Mouse (Mus musculus): ENCODE measurements at regions not wholly inside any gene's neighbourhood (a gene's known extent, or its start where the extent isn't known, plus 50 kb on each side); places are given as distances from the start of the nearest gene placed in this dataset.
A peak's percentile ranks its signal among the peaks of the same experiment; 100 is the strongest.

DNA sequence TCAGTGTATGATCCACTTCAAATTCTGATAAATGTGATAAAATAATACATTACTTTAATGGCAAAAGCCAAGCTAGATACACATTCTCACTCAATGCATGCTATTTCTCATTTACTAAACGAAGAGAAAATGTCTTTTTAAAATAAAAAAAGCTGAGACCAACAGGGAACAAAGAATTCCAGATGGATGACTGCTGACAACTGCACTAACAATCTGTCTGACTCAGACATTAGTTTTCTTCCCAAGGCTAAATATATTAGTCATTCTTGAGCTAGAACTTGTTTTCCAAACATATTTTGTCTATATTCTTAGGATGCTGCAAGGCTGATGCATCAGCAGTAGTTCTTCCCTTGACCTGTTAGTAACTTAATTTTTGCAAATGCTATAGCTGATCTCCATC, 1008.2 kb downstream of the Sis start:
- Histone ChIP-seq H3K27ac (no peak overlapping the region), H3K36me3 (no peaks in the 10 kb centered on the region), H3K4me1 (replicated peaks) (no peaks in the 10 kb centered on the region), H3K4me3 (no peak overlapping the region), H3K9me3 (no peaks in the 10 kb centered on the region), H3K27me3 (ENCODE audit: insufficient read depth, poor library complexity, severe bottlenecking) (no peaks in the 10 kb centered on the region)
- 75% methylated on average over 1 of the region's 1 CpGs for WGBS
- no peak for DNase-seq (ENCODE audit: low spot score)

DNA sequence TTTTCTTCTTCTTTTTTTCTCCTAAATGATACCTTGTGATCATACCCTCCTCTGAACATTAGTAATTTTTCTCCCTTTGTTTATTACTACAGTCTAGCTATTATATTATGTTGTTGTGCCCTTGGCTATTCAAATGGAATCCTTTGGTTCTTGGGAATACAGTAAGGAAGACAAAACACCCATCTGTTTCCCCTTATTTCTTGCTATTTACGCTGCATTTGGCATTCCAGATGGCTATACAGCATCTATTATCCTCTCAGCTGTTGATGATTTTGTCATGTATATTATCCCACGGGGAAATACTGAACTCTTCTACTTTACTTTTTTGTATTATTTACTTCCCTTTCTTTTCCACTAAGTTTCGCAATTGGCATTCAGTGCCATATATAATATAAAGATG, 1047.8 kb downstream of the Sis start:
- no peak for DNase-seq (ENCODE audit: low spot score)
- Histone ChIP-seq H3K9me3 (no peaks in the 10 kb centered on the region), H3K4me3 (no peak overlapping the region), H3K4me1 (replicated peaks) (no peaks in the 10 kb centered on the region), H3K36me3 (no peaks in the 10 kb centered on the region), H3K27ac (no peak overlapping the region), H3K27me3 (ENCODE audit: insufficient read depth, poor library complexity, severe bottlenecking) (no peaks in the 10 kb centered on the region)
- 77% methylated on average over 3 of the region's 3 CpGs for WGBS

DNA sequence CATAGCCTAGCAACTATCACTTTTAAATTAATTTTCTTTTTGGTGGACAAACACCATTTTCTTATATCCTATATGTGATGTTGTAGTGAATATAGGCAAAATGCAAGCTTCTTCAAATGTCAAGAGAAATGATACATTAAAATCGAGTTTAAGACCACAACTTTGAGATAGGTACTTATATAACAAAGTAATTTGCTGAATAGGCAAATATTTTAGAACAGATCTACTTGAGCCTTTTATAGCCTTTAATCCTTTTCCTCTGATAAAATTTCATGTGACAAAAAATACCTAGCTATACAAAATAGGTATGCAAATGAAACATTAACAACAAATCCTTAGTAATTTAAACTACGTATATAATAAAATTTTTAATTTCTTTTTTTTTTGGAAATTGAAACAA, 1053.9 kb downstream of the Sis start:
- H3K9me3 ChIP-seq: no peaks in the 10 kb centered on the region
- WGBS: 86% methylated on average over 2 of the region's 2 CpGs
- no peak overlapping the region for H3K4me3 ChIP-seq
- H3K36me3 ChIP-seq: no peaks in the 10 kb centered on the region
- no peak overlapping the region for H3K27ac ChIP-seq
- DNase-seq (ENCODE audit: low spot score): no peak
- H3K4me1 ChIP-seq (replicated peaks): peaks cover 4% of the 10 kb centered on the region
- no peaks in the 10 kb centered on the region for H3K27me3 ChIP-seq (ENCODE audit: insufficient read depth, poor library complexity, severe bottlenecking)

DNA sequence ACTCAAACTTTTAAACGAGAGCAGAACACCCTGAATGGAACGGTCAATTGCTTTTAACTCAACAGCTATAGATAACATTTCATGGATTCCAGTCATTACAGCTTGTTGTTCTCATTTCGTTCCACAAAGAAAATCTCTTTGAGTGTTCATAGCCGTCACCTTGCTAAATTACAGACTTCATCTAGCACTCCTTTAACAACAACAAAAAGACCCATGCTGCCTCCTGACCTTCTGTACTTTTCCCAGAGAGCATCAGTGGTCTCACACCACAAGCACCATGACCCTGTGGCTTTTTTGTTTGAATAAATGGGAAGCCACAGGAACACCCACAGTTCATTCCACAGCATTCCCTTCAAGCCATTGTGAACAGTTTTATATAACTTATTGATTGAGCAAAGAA, 1058.4 kb downstream of the Sis start:
- H3K27ac ChIP-seq: no peak overlapping the region
- peaks cover 7% of the 10 kb centered on the region for H3K4me1 ChIP-seq (replicated peaks)
- H3K36me3 ChIP-seq: no peaks in the 10 kb centered on the region
- no peaks in the 10 kb centered on the region for H3K9me3 ChIP-seq
- DNase-seq (ENCODE audit: low spot score): peak; percentile 30
- 21% methylated on average over 4 of the region's 4 CpGs for WGBS
- H3K4me3 ChIP-seq: no peak overlapping the region
- no peaks in the 10 kb centered on the region for H3K27me3 ChIP-seq (ENCODE audit: insufficient read depth, poor library complexity, severe bottlenecking)

DNA sequence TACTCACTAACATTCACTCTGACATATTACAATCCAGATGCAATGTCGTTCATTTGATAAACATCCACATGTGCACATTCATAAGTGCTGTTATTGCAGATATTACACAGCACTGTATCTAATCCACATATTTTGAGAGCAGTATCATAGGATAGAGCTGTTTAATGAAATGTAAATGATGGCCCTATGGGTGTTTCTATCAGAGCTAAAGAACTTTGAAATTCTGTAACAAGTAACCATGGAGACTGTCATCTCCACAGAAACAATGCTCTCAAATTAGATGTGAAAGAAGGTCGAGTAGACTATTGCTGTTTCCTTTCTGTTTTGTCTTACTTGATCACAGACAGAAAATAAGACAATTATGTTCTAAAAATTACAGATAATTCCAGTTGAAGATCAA, 1103.0 kb downstream of the Sis start:
- DNase-seq (ENCODE audit: low spot score): no peak
- Histone ChIP-seq H3K9me3 (no peaks in the 10 kb centered on the region), H3K4me1 (replicated peaks) (no peaks in the 10 kb centered on the region), H3K27me3 (ENCODE audit: insufficient read depth, poor library complexity, severe bottlenecking) (no peaks in the 10 kb centered on the region), H3K36me3 (no peaks in the 10 kb centered on the region), H3K4me3 (no peak overlapping the region), H3K27ac (no peak overlapping the region)
- WGBS: 62% methylated on average over 2 of the region's 2 CpGs

DNA sequence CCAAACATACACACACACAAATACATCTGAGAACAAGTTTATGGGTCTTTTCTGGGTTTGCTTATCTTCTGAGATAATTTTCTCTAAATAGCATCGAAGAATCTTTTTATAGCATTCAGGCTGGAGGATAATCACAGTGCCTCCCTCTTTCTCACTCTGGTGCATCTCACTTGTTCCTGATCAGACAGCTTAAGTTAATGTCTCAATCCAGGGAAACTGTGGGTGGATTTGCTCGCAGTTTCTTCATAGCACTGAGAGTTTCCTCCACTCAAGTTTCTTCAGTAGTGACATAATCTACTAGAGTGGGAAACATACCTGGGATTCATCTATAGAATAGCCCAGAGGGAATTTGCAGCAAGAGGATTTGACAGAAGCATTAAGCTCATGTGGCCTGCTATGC, 1131.6 kb downstream of the Sis start:
- no peak for DNase-seq (ENCODE audit: low spot score)
- Histone ChIP-seq H3K9me3 (no peaks in the 10 kb centered on the region), H3K27me3 (ENCODE audit: insufficient read depth, poor library complexity, severe bottlenecking) (no peaks in the 10 kb centered on the region), H3K27ac (no peak overlapping the region), H3K36me3 (no peaks in the 10 kb centered on the region), H3K4me3 (no peak overlapping the region), H3K4me1 (replicated peaks) (no peaks in the 10 kb centered on the region)
- 85% methylated on average over 2 of the region's 2 CpGs for WGBS
